Mouse (Mus musculus): ENCODE data around the gene Bcl2a1b. TPM values are rescaled to one million over a fixed set of nuclear protein-coding genes. Genes with fewer than 3 reads are reported as not detected.
"Not testable (repeated sequence)": the region's sequence is repeated elsewhere in the genome, so short reads cannot be mapped to it uniquely, and the experiment has no call there.

Bcl2a1b gene
- 1.1 TPM in 2 replicates for polyA plus RNA-seq (2015; fragmentation: Nextera tagmentation; extraction: Ambion mirVana)

DNA sequence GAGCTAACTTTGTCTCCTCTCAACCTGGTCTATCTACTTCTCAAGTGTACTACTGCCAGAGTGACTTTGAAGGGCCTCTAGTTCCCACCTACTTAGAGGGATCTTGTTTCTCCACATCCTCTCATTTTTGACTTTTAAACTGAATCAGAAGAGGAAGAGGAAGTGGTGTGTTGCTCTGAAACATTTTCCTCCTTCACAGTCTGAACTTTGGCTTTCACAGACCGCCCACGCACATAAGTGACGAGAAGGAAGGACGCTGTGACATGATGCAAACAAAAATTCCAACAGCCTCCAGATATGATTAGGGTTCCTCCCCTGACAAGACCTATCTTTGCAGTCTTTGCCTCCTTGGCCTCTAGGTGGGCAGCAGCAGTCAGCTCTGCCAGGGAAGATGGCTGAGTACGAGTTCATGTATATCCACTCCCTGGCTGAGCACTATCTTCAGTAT, at the start of gene Bcl2a1b, which contains the start of gene Gm29094:
Gene Bcl2a1b, plus strand, starts transcription at position 241 of the 448 bp plus-strand sequence.
Gene Gm29094, plus strand, starts transcription at position 411 of the 448 bp plus-strand sequence.
- not testable (repeated sequence) for H3K27me3 ChIP-seq (replicated peaks; ENCODE audit: control insufficient read depth, insufficient read depth, low read length)

DNA sequence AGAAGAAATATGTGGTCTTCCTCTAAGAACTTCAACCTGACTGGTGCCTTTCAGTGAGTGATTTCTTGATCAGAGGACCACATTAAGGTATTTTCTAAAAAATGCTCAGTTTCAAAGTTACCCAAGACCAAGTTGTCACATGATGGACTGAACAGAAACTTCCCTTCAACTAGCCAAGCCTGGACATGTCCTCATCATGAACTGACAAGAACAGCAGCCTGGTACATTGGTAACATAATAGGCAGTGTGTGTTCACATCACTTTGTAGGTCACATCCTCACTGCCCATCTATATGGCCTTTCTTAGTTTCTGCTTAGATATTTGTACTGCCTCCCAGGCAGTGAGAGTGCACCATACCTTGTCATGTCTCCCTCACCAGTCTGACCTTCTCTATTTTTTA, 26.5 kb upstream of the Bcl2a1b start:
- H3K4me2 ChIP-seq (ENCODE audit: low read length); ATAC-seq; H3K4me1 ChIP-seq (replicated peaks; ENCODE audit: control insufficient read depth, insufficient read depth, low read length); H3K4me3 ChIP-seq (replicated peaks; ENCODE audit: low read length); H3K27ac ChIP-seq (ENCODE audit: low read length); H3K9ac ChIP-seq (replicated peaks; ENCODE audit: low read depth, low read length); H3K9me3 ChIP-seq (ENCODE audit: control insufficient read depth, low read length); H3K27me3 ChIP-seq (replicated peaks; ENCODE audit: control insufficient read depth, insufficient read depth, low read length); H3K36me3 ChIP-seq (ENCODE audit: control insufficient read depth, insufficient read depth): not testable (repeated sequence)

More for the DNA sequence above, at the start of gene Bcl2a1b, which contains the start of gene Gm29094:
- H3K4me2 ChIP-seq (ENCODE audit: low read length); H3K4me3 ChIP-seq (replicated peaks; ENCODE audit: low read length); H3K9ac ChIP-seq (replicated peaks; ENCODE audit: low read depth, low read length); H3K27ac ChIP-seq (ENCODE audit: low read length); H3K4me1 ChIP-seq (replicated peaks; ENCODE audit: control insufficient read depth, insufficient read depth, low read length); H3K9me3 ChIP-seq (ENCODE audit: control insufficient read depth, low read length); H3K36me3 ChIP-seq (ENCODE audit: control insufficient read depth, insufficient read depth); ATAC-seq: not testable (repeated sequence)
- 91% methylated on average over 5 of the region's 5 CpGs for WGBS

DNA sequence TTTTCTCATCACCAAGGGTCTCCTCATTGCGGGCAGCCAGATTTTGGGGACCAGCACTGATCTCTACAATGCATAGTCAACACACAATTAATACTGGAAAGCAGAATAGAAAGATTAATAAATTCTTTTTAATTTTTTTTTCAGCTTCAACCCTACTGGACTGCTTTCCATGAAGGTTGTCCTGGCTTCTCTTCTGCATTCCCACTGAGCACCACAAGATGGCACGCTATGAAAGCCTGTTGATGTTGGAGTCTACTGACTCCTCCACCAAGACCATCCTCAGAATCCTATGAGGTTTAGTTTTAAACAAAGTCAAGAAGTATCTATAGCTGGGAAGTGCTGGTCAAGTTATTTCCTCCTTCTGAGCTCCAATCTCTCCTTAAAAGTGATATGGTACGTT, 20.2 kb upstream of the Bcl2a1b start:
- not testable (repeated sequence) for H3K9me3 ChIP-seq (ENCODE audit: control insufficient read depth, low read length); H3K4me3 ChIP-seq (replicated peaks; ENCODE audit: low read length); H3K27me3 ChIP-seq (replicated peaks; ENCODE audit: control insufficient read depth, insufficient read depth, low read length); H3K4me2 ChIP-seq (ENCODE audit: low read length); H3K4me1 ChIP-seq (replicated peaks; ENCODE audit: control insufficient read depth, insufficient read depth, low read length); H3K9ac ChIP-seq (replicated peaks; ENCODE audit: low read depth, low read length); H3K36me3 ChIP-seq (ENCODE audit: control insufficient read depth, insufficient read depth); ATAC-seq; H3K27ac ChIP-seq (ENCODE audit: low read length)
- 52% methylated on average over 2 of the region's 3 CpGs for WGBS

DNA sequence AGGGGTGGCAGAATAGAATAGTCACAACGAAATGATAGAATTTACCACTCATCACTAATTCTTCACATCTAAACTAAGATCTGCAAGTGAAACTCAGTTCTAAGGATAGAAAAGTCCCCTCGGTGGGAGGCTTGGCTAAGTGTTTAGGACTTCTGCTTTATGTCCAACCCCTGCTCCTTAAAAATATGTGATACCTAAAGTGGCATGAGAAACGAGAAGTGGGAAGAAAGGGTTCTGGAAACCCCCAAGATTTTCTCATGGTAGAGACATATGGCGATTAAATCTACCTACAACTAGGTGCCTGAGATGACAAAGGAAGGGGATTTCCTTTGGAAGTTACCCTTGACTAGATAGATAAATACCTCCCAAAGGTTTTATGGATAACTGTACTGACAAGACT, 19.5 kb upstream of the Bcl2a1b start:
- not testable (repeated sequence) for H3K4me3 ChIP-seq (replicated peaks; ENCODE audit: low read length); H3K27ac ChIP-seq (ENCODE audit: low read length); H3K9me3 ChIP-seq (ENCODE audit: control insufficient read depth, low read length); H3K4me1 ChIP-seq (replicated peaks; ENCODE audit: control insufficient read depth, insufficient read depth, low read length); ATAC-seq; H3K36me3 ChIP-seq (ENCODE audit: control insufficient read depth, insufficient read depth); H3K27me3 ChIP-seq (replicated peaks; ENCODE audit: control insufficient read depth, insufficient read depth, low read length); H3K9ac ChIP-seq (replicated peaks; ENCODE audit: low read depth, low read length); H3K4me2 ChIP-seq (ENCODE audit: low read length)
- WGBS: 92% methylated on average over 2 of the region's 4 CpGs

DNA sequence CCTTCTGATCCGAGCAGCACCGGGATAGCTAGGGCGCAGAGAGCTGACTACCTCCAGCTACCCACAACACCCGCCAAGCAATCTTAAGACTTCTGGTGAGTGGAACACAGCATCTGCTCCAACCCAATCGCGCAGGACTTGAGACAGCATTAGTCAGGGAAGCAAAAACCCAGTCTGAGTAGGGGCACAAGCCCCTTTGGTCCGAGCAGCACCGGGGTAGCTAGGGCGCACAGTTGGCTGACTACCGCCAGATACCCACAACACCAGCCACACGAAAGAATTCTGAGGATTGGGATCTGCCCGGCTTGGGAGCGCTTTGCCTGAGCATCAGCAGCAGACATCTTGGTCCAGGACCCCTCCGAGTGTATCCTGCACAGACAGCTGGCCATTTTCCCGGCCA, 12.0 kb upstream of the Bcl2a1b start:
- not testable (repeated sequence) for H3K27ac ChIP-seq (ENCODE audit: low read length); H3K9me3 ChIP-seq (ENCODE audit: control insufficient read depth, low read length); ATAC-seq; H3K36me3 ChIP-seq (ENCODE audit: control insufficient read depth, insufficient read depth); H3K4me2 ChIP-seq (ENCODE audit: low read length); H3K4me3 ChIP-seq (replicated peaks; ENCODE audit: low read length); H3K27me3 ChIP-seq (replicated peaks; ENCODE audit: control insufficient read depth, insufficient read depth, low read length); H3K4me1 ChIP-seq (replicated peaks; ENCODE audit: control insufficient read depth, insufficient read depth, low read length); H3K9ac ChIP-seq (replicated peaks; ENCODE audit: low read depth, low read length)
- 77% methylated on average over 15 of the region's 15 CpGs for WGBS

DNA sequence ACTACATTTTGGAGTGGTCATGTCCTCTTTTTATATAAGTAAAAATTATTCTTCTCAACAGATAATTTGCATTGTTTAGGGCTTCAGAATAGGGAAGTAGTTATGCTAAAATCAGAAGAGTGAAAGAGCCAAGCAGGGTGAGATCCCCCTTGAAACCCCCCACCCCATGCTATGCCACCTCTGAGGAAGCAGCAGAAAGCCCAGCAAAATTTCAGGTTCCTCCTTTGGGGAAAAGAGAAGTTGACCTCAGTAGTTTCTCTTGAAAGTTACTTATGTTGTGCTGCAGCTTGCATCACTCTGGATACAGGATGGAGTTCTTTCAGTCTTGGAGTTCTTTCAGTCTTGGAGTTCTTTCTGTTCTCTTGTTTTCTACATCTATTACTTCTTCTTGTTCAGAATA, 3.5 kb upstream of the Bcl2a1b start:
- not testable (repeated sequence) for H3K4me2 ChIP-seq (ENCODE audit: low read length); H3K4me3 ChIP-seq (replicated peaks; ENCODE audit: low read length); H3K27ac ChIP-seq (ENCODE audit: low read length); H3K36me3 ChIP-seq (ENCODE audit: control insufficient read depth, insufficient read depth); H3K9me3 ChIP-seq (ENCODE audit: control insufficient read depth, low read length); H3K4me1 ChIP-seq (replicated peaks; ENCODE audit: control insufficient read depth, insufficient read depth, low read length); ATAC-seq; H3K27me3 ChIP-seq (replicated peaks; ENCODE audit: control insufficient read depth, insufficient read depth, low read length); H3K9ac ChIP-seq (replicated peaks; ENCODE audit: low read depth, low read length)

DNA sequence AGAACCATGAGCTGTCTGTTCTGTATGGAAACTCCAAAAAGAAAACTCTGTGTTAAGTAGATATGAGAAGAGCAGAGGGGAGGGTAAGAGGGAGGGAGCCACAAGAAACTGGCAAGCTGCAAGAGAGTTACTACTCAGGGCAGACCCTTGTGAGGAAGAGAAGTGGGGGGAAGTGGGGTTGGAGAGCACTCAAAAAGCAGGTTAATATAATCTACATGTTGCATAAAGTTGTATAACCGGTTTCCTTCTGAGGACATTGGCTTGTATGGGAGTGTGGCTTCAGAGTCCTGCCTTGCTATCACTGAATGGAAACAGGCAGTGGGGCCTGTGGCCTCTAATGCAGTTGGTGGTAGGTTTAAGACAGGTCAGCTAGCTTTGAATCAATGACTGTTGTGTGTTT, 1.5 kb upstream of the Bcl2a1b start:
- H3K4me3 ChIP-seq (replicated peaks; ENCODE audit: low read length); H3K27me3 ChIP-seq (replicated peaks; ENCODE audit: control insufficient read depth, insufficient read depth, low read length); H3K27ac ChIP-seq (ENCODE audit: low read length); H3K4me1 ChIP-seq (replicated peaks; ENCODE audit: control insufficient read depth, insufficient read depth, low read length); H3K9ac ChIP-seq (replicated peaks; ENCODE audit: low read depth, low read length); ATAC-seq; H3K4me2 ChIP-seq (ENCODE audit: low read length); H3K36me3 ChIP-seq (ENCODE audit: control insufficient read depth, insufficient read depth); H3K9me3 ChIP-seq (ENCODE audit: control insufficient read depth, low read length): not testable (repeated sequence)
- WGBS: 67% methylated on average over 1 of the region's 1 CpGs

DNA sequence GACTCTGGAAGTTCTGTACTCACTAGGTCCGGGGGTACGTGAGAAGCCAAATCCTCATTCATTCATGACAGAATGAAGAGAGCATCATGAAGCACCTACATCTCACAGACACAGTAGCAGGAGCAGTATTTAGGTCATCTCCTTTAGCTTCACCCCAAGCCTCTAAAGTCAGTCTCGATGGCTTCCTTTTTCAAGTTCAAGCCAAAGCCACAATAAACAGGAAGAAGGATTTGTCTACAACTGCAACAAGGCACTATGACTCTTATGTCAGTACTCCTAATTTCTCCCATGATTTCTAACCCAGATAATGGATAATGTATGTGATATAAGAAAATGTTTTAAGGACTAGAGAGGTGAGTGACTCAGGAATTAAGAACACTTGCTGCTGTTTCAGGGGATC, 660 bp upstream of the Bcl2a1b start:
- 88% methylated on average over 3 of the region's 3 CpGs for WGBS
- H3K9ac ChIP-seq (replicated peaks; ENCODE audit: low read depth, low read length); ATAC-seq; H3K4me3 ChIP-seq (replicated peaks; ENCODE audit: low read length); H3K36me3 ChIP-seq (ENCODE audit: control insufficient read depth, insufficient read depth); H3K9me3 ChIP-seq (ENCODE audit: control insufficient read depth, low read length); H3K4me1 ChIP-seq (replicated peaks; ENCODE audit: control insufficient read depth, insufficient read depth, low read length); H3K27ac ChIP-seq (ENCODE audit: low read length); H3K4me2 ChIP-seq (ENCODE audit: low read length); H3K27me3 ChIP-seq (replicated peaks; ENCODE audit: control insufficient read depth, insufficient read depth, low read length): not testable (repeated sequence)

DNA sequence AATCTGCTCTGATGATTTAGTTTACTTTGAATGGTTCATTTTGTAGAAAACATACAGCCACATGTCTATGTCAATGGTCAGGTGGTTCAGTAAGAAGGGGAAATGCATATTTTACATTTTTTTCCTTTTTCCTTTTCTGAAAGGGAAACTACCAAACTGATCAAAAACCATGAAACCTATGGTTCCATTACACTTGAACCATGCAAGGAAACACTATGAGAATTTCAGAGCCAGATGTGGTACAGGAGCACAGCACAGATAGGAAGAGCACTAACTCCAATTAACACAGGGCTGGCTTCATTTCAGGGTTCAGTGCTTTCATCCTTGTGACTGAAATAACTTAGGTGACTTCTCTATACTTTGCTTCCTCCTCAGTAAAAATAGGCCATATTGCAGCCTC, 3.2 kb downstream of the Bcl2a1b start:
- not testable (repeated sequence) for H3K4me3 ChIP-seq (replicated peaks; ENCODE audit: low read length); H3K27ac ChIP-seq (ENCODE audit: low read length); ATAC-seq; H3K4me1 ChIP-seq (replicated peaks; ENCODE audit: control insufficient read depth, insufficient read depth, low read length); H3K4me2 ChIP-seq (ENCODE audit: low read length); H3K27me3 ChIP-seq (replicated peaks; ENCODE audit: control insufficient read depth, insufficient read depth, low read length); H3K9ac ChIP-seq (replicated peaks; ENCODE audit: low read depth, low read length); H3K36me3 ChIP-seq (ENCODE audit: control insufficient read depth, insufficient read depth); H3K9me3 ChIP-seq (ENCODE audit: control insufficient read depth, low read length)

DNA sequence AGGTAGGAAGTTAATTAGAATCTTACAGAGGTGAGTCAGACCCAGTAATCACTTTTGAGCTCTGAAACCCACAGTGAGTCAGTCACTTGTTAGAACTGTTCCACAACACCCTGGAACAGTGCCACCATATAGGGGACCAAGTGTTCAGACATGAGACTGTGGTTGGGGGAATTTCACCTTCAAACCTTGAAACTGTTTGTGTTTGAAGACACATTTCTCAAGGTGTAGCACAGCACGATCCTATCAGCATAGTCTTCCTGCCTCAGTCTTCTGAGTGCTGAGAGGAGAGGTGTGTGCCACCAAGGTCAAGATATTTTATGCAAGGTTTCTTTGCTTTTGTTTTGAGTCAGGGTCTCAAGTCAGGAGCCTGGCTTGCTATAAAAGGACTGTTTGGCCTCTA, 9.9 kb downstream of the Bcl2a1b start:
- not testable (repeated sequence) for H3K27me3 ChIP-seq (replicated peaks; ENCODE audit: control insufficient read depth, insufficient read depth, low read length); H3K27ac ChIP-seq (ENCODE audit: low read length); H3K4me1 ChIP-seq (replicated peaks; ENCODE audit: control insufficient read depth, insufficient read depth, low read length); H3K9ac ChIP-seq (replicated peaks; ENCODE audit: low read depth, low read length); H3K9me3 ChIP-seq (ENCODE audit: control insufficient read depth, low read length); H3K36me3 ChIP-seq (ENCODE audit: control insufficient read depth, insufficient read depth); H3K4me2 ChIP-seq (ENCODE audit: low read length); H3K4me3 ChIP-seq (replicated peaks; ENCODE audit: low read length); ATAC-seq
- WGBS: 83% methylated on average over 1 of the region's 1 CpGs
